Mouse (Mus musculus) adrenal gland, adult 10 weeks (tissue): Measurements from ENCODE around the gene Gabrr2. TPM values are rescaled to one million over a fixed set of nuclear protein-coding genes. Genes with fewer than 3 reads are reported as not detected.

Experiments used
- polyA plus RNA-seq: library from polyadenylated mRNA; stranded (reverse); fragments of 350-450 nt; fragmentation: Illumina TruSeq; extraction: RNeasy Lipid Tissue Mini Kit (QIAGEN cat#74804); gene quantifications from one replicate; pipeline ENCODE4 v1.2.3, GENCODE M21; 2014; ENCODE audit warnings: low read depth, low replicate concordance

Gene Gabrr2
- polyA plus RNA-seq = not detected

GRCm38 (mm10) chr4:33062981-33063380 lies at the start of gene Gabrr2:
Gene Gabrr2 (plus strand): TSS chr4:33062999.

GRCm38 (mm10) chr4:33031195-33031960 lies 31.4 kb upstream of the Gabrr2 start, which contains the start of gene Ube2j1:
Gene Ube2j1 (plus strand): TSS chr4:33031416.

GRCm38 (mm10) chr4:33132221-33132620 lies 69.4 kb downstream of the Gabrr2 start, which contains the start of gene Gabrr1:
Gene Gabrr1 (plus strand): TSS chr4:33132521.

Other genes with a start within 250 kb of the Gabrr2 start
- gene Ankrd6, start 112.2 kb upstream of the Gabrr2 start, polyA plus RNA-seq = 3.8 TPM
- 25.9 TPM for gene Rragd, start 80.0 kb upstream of the Gabrr2 start, polyA plus RNA-seq
- gene Ube2j1, start 31.6 kb upstream of the Gabrr2 start, polyA plus RNA-seq = 109 TPM
- not detected for gene Gabrr1, start 69.5 kb downstream of the Gabrr2 start, polyA plus RNA-seq
- gene Pm20d2, start 126.7 kb downstream of the Gabrr2 start, polyA plus RNA-seq = 9.6 TPM
- 3.0 TPM for gene Srsf12, start 146.0 kb downstream of the Gabrr2 start, polyA plus RNA-seq
- gene Pnrc1, start 227.2 kb downstream of the Gabrr2 start, polyA plus RNA-seq = 377 TPM
- 121 TPM for gene Rngtt, start 247.3 kb downstream of the Gabrr2 start, polyA plus RNA-seq